Mouse (Mus musculus) kidney, embryonic 14.5 days (tissue): ENCODE measurements around the gene Gm3115. TPM values are rescaled to one million over a fixed set of nuclear protein-coding genes. Genes with fewer than 3 reads are reported as not detected.
"Not testable (repeated sequence)": the region's sequence is repeated elsewhere in the genome, so short reads cannot be mapped to it uniquely, and the experiment has no call there.

Source experiments
- ATAC-seq: fragments of 200-750 bp; cut with Nextera tagmentation; 2 replicates; pipeline ENCODE4 v1.8.0; 2017; ENCODE audit warnings: moderate number of reproducible peaks, mild to moderate bottlenecking, moderate TSS enrichment, moderate library complexity; ENCODE audit not compliant: low FRiP score, low TSS enrichment
- H3K27ac ChIP-seq: fragments of 300-500 bp; sonication (generic); 2 replicates; pipeline ENCODE4 v1.5.1; 2014; ENCODE audit warnings: low read depth, mild to moderate bottlenecking, low read length, moderate library complexity, mixed read lengths
- H3K27me3 ChIP-seq: fragments of 300-500 bp; sonication (generic); 2 replicates; pipeline ENCODE4 v1.6.1; 2014; ENCODE audit warnings: mild to moderate bottlenecking, low read length; ENCODE audit not compliant: control insufficient read depth, insufficient read depth
- H3K36me3 ChIP-seq: fragments of 300-500 bp; sonication (generic); 2 replicates; pipeline ENCODE4 v1.6.1; 2014; ENCODE audit warnings: low read length, mixed read lengths; ENCODE audit not compliant: control insufficient read depth, insufficient read depth
- H3K4me1 ChIP-seq: fragments of 300-500 bp; sonication (generic); 2 replicates; pipeline ENCODE4 v1.6.1; 2014; ENCODE audit warnings: low read length, mixed read lengths; ENCODE audit not compliant: control insufficient read depth, insufficient read depth
- H3K4me2 ChIP-seq: fragments of 300-500 bp; sonication (generic); replicated peaks from 2 replicates; pipeline ENCODE4 v1.6.1; 2014; ENCODE audit warnings: low read depth, mild to moderate bottlenecking, low read length
- H3K4me3 ChIP-seq: fragments of 300-500 bp; sonication (generic); 2 replicates; pipeline ENCODE4 v1.5.1; 2014; ENCODE audit warnings: mild to moderate bottlenecking, low read length
- H3K9ac ChIP-seq: fragments of 300-500 bp; sonication (generic); 2 replicates; pipeline ENCODE4 v1.6.1; 2014; ENCODE audit warnings: low read depth, mild to moderate bottlenecking, low read length, moderate library complexity
- H3K9me3 ChIP-seq: fragments of 300-500 bp; sonication (generic); 2 replicates; pipeline ENCODE4 v1.6.1; 2016; ENCODE audit warnings: low read length; ENCODE audit not compliant: control insufficient read depth
- WGBS: fragments of 180-500 bp; shearing (Covaris S2); extraction: QIAGEN DNeasy Blood & Tissue Kit; methylation state at CpG from one replicate; pipeline ENCODE4 v1.1.7; 2014; 5-methylcytosine and 5-hydroxymethylcytosine counted together
- polyA plus RNA-seq: library from polyadenylated mRNA; unstranded; fragments of >200 nt; fragmentation: Nextera tagmentation; extraction: Ambion mirVana; gene quantifications from 2 replicates; pipeline ENCODE4 v1.2.1, GENCODE M21; 2014

Gene Gm3115
- not detected in 2 replicates for polyA plus RNA-seq

DNA sequence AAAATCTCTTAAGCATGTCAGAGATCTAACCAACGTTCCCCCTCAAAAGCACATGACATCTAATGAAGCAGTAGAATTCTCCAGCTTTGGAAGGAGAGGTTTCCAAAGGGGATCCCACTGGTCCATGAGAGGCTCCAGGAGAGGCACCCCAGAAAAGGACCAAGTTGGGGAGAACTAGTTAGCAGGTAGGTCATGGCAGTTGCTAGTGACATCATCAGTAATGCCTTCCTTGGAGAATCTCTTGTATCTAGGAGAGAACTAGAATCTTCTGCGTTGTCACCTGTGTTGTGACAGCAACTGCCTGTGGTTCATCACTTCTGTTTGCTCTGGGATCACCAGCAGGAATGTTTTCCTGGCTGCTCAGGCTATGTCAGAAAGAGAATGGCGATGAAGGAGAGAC lies at the start of gene Gm3115:
Gm3115 (plus strand) TSS at position 301 of the 400 bp plus-strand sequence.
- not testable (repeated sequence) for H3K36me3 ChIP-seq, ATAC-seq, H3K9ac ChIP-seq, H3K27me3 ChIP-seq, H3K4me2 ChIP-seq, H3K4me1 ChIP-seq, H3K27ac ChIP-seq, H3K4me3 ChIP-seq, H3K9me3 ChIP-seq
- WGBS, result 56% methylated on average over 3 of the region's 3 CpGs

- H3K9ac ChIP-seq, H3K27ac ChIP-seq, H3K9me3 ChIP-seq, H3K36me3 ChIP-seq, H3K27me3 ChIP-seq, H3K4me1 ChIP-seq, ATAC-seq: not testable (repeated sequence)
- peak within 1 kb of the TSS; percentile 31 for H3K4me3 ChIP-seq
- 3% methylated on average over 21 of the region's 37 CpGs for WGBS
- H3K4me2 ChIP-seq, result peak within 1 kb of the TSS; percentile 51
Measured at GRCm38 (mm10) chr14:4110426-4110825, 26.5 kb downstream of the Gm3115 start, which contains the start of gene Gm8108. TSS of gene Gm8108 (plus strand) at chr14:4110526.

- not testable (repeated sequence) for ATAC-seq, H3K27me3 ChIP-seq, H3K27ac ChIP-seq, H3K9ac ChIP-seq, H3K4me1 ChIP-seq, H3K4me3 ChIP-seq, H3K36me3 ChIP-seq, H3K9me3 ChIP-seq, H3K4me2 ChIP-seq
- 95% methylated on average over 4 of the region's 4 CpGs for WGBS
Measured at GRCm38 (mm10) chr14:4141646-4142045, 57.7 kb downstream of the Gm3115 start.

Other genes with a start within 250 kb of the Gm3115 start
- not detected in 2 replicates for gene Gm3033, start 237.9 kb upstream of the Gm3115 start, polyA plus RNA-seq
- gene Gm2916, start 199.9 kb upstream of the Gm3115 start, polyA plus RNA-seq, result 0.53 TPM in 1 of 2 replicates, not detected in the other
- gene Gm3029, start 152.4 kb upstream of the Gm3115 start, polyA plus RNA-seq, result not detected in 2 replicates
- 0.14 TPM in 1 of 2 replicates, not detected in the other for gene Gm3095, start 120.6 kb upstream of the Gm3115 start, polyA plus RNA-seq
- not detected in 2 replicates for gene Gm3099, start 85.7 kb upstream of the Gm3115 start, polyA plus RNA-seq
- gene Gm5796, start 60.2 kb upstream of the Gm3115 start, polyA plus RNA-seq, result 0.30 TPM in 1 of 2 replicates, not detected in the other
- 1.0 TPM in 1 of 2 replicates, not detected in the other for gene Gm8108, start 26.4 kb downstream of the Gm3115 start, polyA plus RNA-seq
- gene Gm3127, start 80.9 kb downstream of the Gm3115 start, polyA plus RNA-seq, result not detected in 2 replicates
- gene Gm2974, start 98.5 kb downstream of the Gm3115 start, polyA plus RNA-seq, result 0.57 TPM in 1 of 2 replicates, not detected in the other
- gene Gm3138, start 165.5 kb downstream of the Gm3115 start, polyA plus RNA-seq, result not detected in 2 replicates
- gene Gm3149, start 233.2 kb downstream of the Gm3115 start, polyA plus RNA-seq, result not detected in 2 replicates